Mouse (Mus musculus) myocyte (in vitro differentiated cells): ENCODE data around the gene Dlgap3.

ENCODE experiments used
- CEBPB ChIP-seq: IDR thresholded peaks from 2 replicates; pipeline ENCODE4 v1.6.1; 2011; ENCODE audit warnings: mild to moderate bottlenecking, moderate library complexity; ENCODE audit not compliant: poor library complexity, insufficient read depth, severe bottlenecking
- MAX ChIP-seq: IDR thresholded peaks from one replicate; pipeline ENCODE4 v1.6.1; 2011; ENCODE audit warnings: low read depth, mild to moderate bottlenecking, control low read depth
- MYOG ChIP-seq, 3 experiments: IDR thresholded peaks; one replicate each; pipeline ENCODE4 v1.6.1; 2011; ENCODE audit warnings: control low read depth in 2 of 3, low read depth in 2 of 3, mild to moderate bottlenecking in 2 of 3; ENCODE audit not compliant: insufficient read length in 2 of 3, control insufficient read depth in 1 of 3, insufficient read depth in 1 of 3
- POLR2A ChIP-seq: IDR thresholded peaks from one replicate; pipeline ENCODE4 v1.6.1; 2011; ENCODE audit warnings: low read depth, mild to moderate bottlenecking, control low read depth, moderate library complexity; ENCODE audit not compliant: insufficient read length
- POLR2AphosphoS2 ChIP-seq: IDR thresholded peaks from one replicate; pipeline ENCODE4 v1.6.1; 2011; ENCODE audit warnings: low read depth, control low read depth; ENCODE audit not compliant: insufficient read length
- SRF ChIP-seq: IDR thresholded peaks from one replicate; pipeline ENCODE4 v1.6.1; 2011; ENCODE audit warnings: low read depth; ENCODE audit not compliant: control insufficient read depth, insufficient read length
- USF1 ChIP-seq: IDR thresholded peaks from one replicate; pipeline ENCODE4 v1.6.1; 2011; ENCODE audit warnings: low read depth, mild to moderate bottlenecking, control low read depth, moderate library complexity

DNA sequence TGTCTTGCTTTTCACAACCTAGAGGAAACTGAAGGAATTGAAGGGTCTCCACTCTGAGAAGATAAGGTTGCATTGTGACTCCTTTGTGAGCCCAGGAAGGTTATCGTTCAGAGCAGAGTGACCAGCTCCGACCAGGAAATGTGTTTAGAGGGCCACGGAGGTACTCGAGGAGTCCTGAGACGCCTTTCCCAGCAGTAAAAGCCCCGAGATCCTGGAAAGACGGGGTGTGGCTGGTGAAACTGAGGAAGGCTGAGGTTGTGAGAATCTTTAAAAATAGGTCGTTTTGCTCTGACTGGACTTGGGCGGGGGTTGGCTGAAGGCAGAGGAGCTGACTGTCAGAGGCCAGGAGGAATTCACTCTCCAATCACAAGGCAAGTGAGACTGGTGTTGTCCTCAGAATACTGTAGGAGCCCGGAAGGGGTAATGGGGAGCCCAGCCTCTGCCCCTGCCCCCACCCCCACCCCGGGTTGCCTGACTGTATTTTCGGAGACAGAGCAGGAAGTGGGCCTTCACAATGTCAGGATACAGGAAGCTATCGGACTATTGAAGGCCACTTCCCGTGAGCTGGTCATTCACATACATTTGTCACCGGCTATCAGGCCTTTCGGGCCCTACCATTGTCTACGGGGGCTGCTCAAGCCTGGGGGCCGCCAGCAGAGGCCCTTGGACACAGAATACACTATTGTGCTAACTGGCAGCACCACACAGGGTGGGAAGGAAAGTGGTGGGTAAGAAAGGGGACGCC, 94.6 kb downstream of the Dlgap3 start:
- no peak for TF ChIP-seq POLR2A
- no peak for TF ChIP-seq USF1
- no peak for TF ChIP-seq MYOG (IDR thresholded peaks at IDR 0.05; ENCODE audit: control insufficient read depth in 1 of 3, insufficient read depth in 1 of 3, insufficient read length in 2 of 3, low read depth in 2 of 3)
- no peak for TF ChIP-seq MAX
- no peak for TF ChIP-seq CEBPB
- no peak for TF ChIP-seq SRF
- TF ChIP-seq POLR2AphosphoS2: no peak
